Mouse (Mus musculus) heart, embryonic 16.5 days (tissue): Measurements from ENCODE around the gene Cpne5. TPM values are rescaled to one million over a fixed set of nuclear protein-coding genes. Genes with fewer than 3 reads are reported as not detected.
A peak's percentile ranks its signal among the peaks of the same experiment; 100 is the strongest.
"Not testable (repeated sequence)": the region's sequence is repeated elsewhere in the genome, so short reads cannot be mapped to it uniquely, and the experiment has no call there.

Source experiments
- ATAC-seq: fragments of 200-750 bp; cut with Nextera tagmentation; replicated peaks from 2 replicates; pipeline ENCODE4 v1.8.0; 2017; ENCODE audit warnings: moderate number of reproducible peaks; ENCODE audit not compliant: insufficient read depth, low FRiP score; ENCODE audit errors: extremely low read depth
- H3K27ac ChIP-seq: fragments of 300-500 bp; sonication (generic); 2 replicates; pipeline ENCODE4 v1.5.1; 2014; ENCODE audit warnings: mild to moderate bottlenecking, low read length, control low read depth, moderate library complexity
- H3K27me3 ChIP-seq: fragments of 300-500 bp; sonication (generic); 2 replicates; pipeline ENCODE4 v1.6.1; 2014; ENCODE audit warnings: low read length, mixed read lengths; ENCODE audit not compliant: control insufficient read depth, insufficient read depth
- H3K36me3 ChIP-seq: fragments of 300-500 bp; sonication (generic); 2 replicates; pipeline ENCODE4 v1.6.1; 2014; ENCODE audit not compliant: control insufficient read depth, insufficient read depth
- H3K4me1 ChIP-seq: fragments of 300-500 bp; sonication (generic); 2 replicates; pipeline ENCODE4 v1.6.1; 2014; ENCODE audit warnings: low read length, mixed read lengths; ENCODE audit not compliant: control insufficient read depth, insufficient read depth
- H3K4me2 ChIP-seq: fragments of 300-500 bp; sonication (generic); 2 replicates; pipeline ENCODE4 v1.6.1; 2014; ENCODE audit warnings: low read depth, mild to moderate bottlenecking, control low read depth, low read length
- H3K4me3 ChIP-seq: fragments of 300-500 bp; sonication (generic); 2 replicates; pipeline ENCODE4 v1.5.1; 2014; ENCODE audit warnings: mild to moderate bottlenecking, control low read depth, low read length
- H3K9ac ChIP-seq: fragments of 300-500 bp; sonication (generic); 2 replicates; pipeline ENCODE4 v1.6.1; 2014; ENCODE audit warnings: low read length, control low read depth
- H3K9me3 ChIP-seq: fragments of 300-500 bp; sonication (generic); replicated peaks from 2 replicates; pipeline ENCODE4 v1.6.1; 2016; ENCODE audit warnings: low read length; ENCODE audit not compliant: control insufficient read depth
- WGBS: fragments of 180-500 bp; shearing (Covaris S2); extraction: QIAGEN DNeasy Blood & Tissue Kit; methylation state at CpG from one replicate; pipeline ENCODE4 v1.1.7; 2014; 5-methylcytosine and 5-hydroxymethylcytosine counted together
- polyA plus RNA-seq: library from polyadenylated mRNA; unstranded; fragments of >200 nt; fragmentation: Nextera tagmentation; extraction: Ambion mirVana; gene quantifications from 2 replicates; pipeline ENCODE4 v1.2.1, GENCODE M21; 2015

The Cpne5 gene
- polyA plus RNA-seq, 1 experiment from 2014 or later = 13.3 TPM

DNA sequence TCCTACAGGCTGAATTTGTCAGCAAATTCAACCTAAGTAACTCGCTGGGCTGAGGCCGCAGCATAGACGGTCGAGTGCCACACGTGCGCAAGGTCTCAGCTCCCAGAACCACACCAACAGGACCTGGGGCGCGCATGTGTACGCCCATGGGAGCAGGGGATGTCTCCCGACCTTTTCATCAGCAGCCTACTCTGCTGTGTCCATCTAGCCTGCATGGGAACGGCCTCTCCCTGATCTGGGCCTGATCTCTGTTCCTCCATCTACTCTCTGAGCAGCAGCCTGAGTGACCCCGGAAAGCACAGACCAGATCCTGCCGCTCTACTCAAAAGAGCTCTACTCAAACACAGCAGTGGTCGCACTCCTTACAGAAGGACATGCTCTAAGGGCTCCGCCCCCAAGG, 22.5 kb upstream of the Cpne5 start:
- H3K4me1 ChIP-seq = peaks cover 52% of the 10 kb centered on the region
- no peak overlapping the region for H3K4me2 ChIP-seq
- H3K27ac ChIP-seq = no peak overlapping the region
- H3K9ac ChIP-seq = no peak overlapping the region
- 88% methylated on average over 15 of the region's 15 CpGs for WGBS
- no peak for ATAC-seq
- no peak overlapping the region for H3K4me3 ChIP-seq
- H3K27me3 ChIP-seq = no peaks in the 10 kb centered on the region
- H3K36me3 ChIP-seq = peaks cover 16% of the 10 kb centered on the region
- no peaks in the 10 kb centered on the region for H3K9me3 ChIP-seq

GRCm38 (mm10) chr17:29259489-29259888, 21.5 kb upstream of the Cpne5 start:
- H3K9ac ChIP-seq = no peak overlapping the region
- no peak for ATAC-seq
- 4% methylated on average over 3 of the region's 3 CpGs for WGBS
- H3K4me3 ChIP-seq = no peak overlapping the region
- no peaks in the 10 kb centered on the region for H3K9me3 ChIP-seq
- no peak overlapping the region for H3K4me2 ChIP-seq
- peaks cover 58% of the 10 kb centered on the region for H3K4me1 ChIP-seq
- peaks cover 16% of the 10 kb centered on the region for H3K36me3 ChIP-seq
- H3K27me3 ChIP-seq = no peaks in the 10 kb centered on the region
- H3K27ac ChIP-seq = peak overlapping the region; percentile 16; the same call in 1 of the 2 replicates

DNA sequence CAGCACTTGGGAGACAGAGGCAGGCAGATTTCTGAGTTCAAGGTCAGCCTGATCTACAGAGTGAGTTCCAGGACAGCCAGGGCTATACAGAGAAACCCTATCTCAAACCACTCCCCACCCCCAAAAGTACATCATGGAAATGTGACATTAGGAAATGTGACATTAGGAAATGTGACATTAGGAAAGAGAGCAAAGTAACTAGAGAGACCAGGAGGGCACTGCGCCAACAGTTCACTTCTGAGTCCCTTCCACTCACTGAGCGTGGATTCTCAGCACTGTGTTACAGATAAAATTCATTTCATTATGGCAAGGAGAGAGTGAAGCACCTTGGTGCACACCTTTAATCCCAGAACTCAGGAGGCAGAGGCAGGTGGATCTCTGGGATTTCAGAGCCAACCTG, 21.0 kb upstream of the Cpne5 start:
- H3K9ac ChIP-seq = no peak overlapping the region
- peaks cover 16% of the 10 kb centered on the region for H3K36me3 ChIP-seq
- H3K27ac ChIP-seq = peak overlapping the region; percentile 95; the same call in 1 of the 2 replicates
- WGBS = 83% methylated on average over 2 of the region's 2 CpGs
- ATAC-seq = no peak
- no peaks in the 10 kb centered on the region for H3K9me3 ChIP-seq
- H3K27me3 ChIP-seq = no peaks in the 10 kb centered on the region
- peaks cover 59% of the 10 kb centered on the region for H3K4me1 ChIP-seq
- no peak overlapping the region for H3K4me3 ChIP-seq
- H3K4me2 ChIP-seq = no peak overlapping the region

GRCm38 (mm10) chr17:29258025-29258558, 20.1 kb upstream of the Cpne5 start:
- H3K4me1 ChIP-seq = peaks cover 61% of the 10 kb centered on the region
- no peak overlapping the region for H3K4me2 ChIP-seq
- no peak for ATAC-seq
- H3K4me3 ChIP-seq = no peak overlapping the region
- H3K27ac ChIP-seq = peak overlapping the region; percentile 95
- H3K27me3 ChIP-seq = no peaks in the 10 kb centered on the region
- H3K9me3 ChIP-seq = no peaks in the 10 kb centered on the region
- H3K9ac ChIP-seq = peak overlapping the region; percentile 2; the same call in 1 of the 2 replicates
- peaks cover 16% of the 10 kb centered on the region for H3K36me3 ChIP-seq
- 71% methylated on average over 10 of the region's 10 CpGs for WGBS

DNA sequence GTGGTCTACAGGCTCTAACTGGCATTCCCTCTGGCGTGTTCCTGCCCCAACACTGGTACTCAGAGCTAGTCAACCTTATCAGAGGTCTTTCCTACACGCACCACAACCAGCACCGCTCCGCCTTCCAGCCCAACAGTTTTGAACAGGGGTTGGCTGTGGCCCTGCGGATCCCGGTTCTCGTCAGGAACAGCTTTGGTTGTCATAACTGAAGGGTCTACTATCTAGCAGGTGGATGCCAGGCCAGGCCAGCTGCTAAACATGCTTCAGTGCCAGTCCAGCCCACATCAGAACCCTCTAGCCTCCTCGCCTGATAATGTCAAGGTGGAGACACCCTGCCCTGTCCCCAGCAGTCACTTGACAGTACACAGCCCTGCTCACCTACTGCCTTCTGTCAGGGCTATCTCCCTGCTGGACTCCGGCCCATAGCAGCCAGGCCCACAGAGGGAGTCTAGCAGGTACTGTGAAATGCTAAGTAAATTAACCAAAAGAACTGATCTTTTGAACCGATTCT, 19.1 kb upstream of the Cpne5 start:
- WGBS = 40% methylated on average over 10 of the region's 10 CpGs
- Histone ChIP-seq H3K27me3 (no peaks in the 10 kb centered on the region), H3K9me3 (no peaks in the 10 kb centered on the region), H3K36me3 (peaks cover 16% of the 10 kb centered on the region), H3K27ac (peak overlapping the region; percentile 95), H3K4me2 (peak overlapping the region; percentile 49; the same call in 1 of the 2 replicates), H3K4me1 (peaks cover 63% of the 10 kb centered on the region), H3K9ac (no peak overlapping the region; the same call in 1 of the 2 replicates), H3K4me3 (no peak overlapping the region)
- peak; percentile 88 for ATAC-seq

GRCm38 (mm10) chr17:29256507-29256906, 18.5 kb upstream of the Cpne5 start:
- peak overlapping the region; percentile 95 for H3K27ac ChIP-seq
- no peak overlapping the region for H3K4me3 ChIP-seq
- H3K4me1 ChIP-seq = peaks cover 68% of the 10 kb centered on the region
- peak; percentile 10 for ATAC-seq
- H3K27me3 ChIP-seq = no peaks in the 10 kb centered on the region
- H3K4me2 ChIP-seq = peak overlapping the region; percentile 49
- 52% methylated on average over 6 of the region's 6 CpGs for WGBS
- no peaks in the 10 kb centered on the region for H3K9me3 ChIP-seq
- peak overlapping the region; percentile 59 for H3K9ac ChIP-seq
- peaks cover 16% of the 10 kb centered on the region for H3K36me3 ChIP-seq

DNA sequence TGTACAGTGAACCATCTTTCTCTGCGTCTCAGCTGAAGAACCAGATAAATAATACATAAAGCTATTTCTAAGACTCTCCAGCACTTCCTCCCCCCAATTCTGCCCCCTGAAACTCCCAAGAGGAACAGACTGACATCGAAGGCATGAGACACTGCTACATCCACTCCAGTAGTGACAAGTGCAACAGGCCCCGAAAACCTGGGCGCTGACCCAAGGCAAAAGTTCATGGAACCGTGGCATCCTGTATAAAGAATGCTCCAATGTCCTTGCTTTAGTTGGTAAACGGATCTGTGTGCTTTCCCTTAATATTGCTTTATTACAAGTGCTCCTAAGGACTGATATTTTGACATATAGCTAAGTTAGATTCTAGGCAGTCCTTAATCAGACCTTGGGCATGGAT, 16.8 kb upstream of the Cpne5 start:
- H3K9ac ChIP-seq, ATAC-seq, H3K27me3 ChIP-seq, H3K9me3 ChIP-seq, H3K4me2 ChIP-seq, H3K4me3 ChIP-seq, H3K36me3 ChIP-seq: not testable (repeated sequence)
- peaks cover 83% of the 10 kb centered on the region for H3K4me1 ChIP-seq
- peak overlapping the region; percentile 86 for H3K27ac ChIP-seq
- 80% methylated on average over 6 of the region's 6 CpGs for WGBS

GRCm38 (mm10) chr17:29253684-29254083, 15.7 kb upstream of the Cpne5 start:
- no peak overlapping the region for H3K4me2 ChIP-seq
- peaks cover 85% of the 10 kb centered on the region for H3K4me1 ChIP-seq
- peak overlapping the region; percentile 4; the same call in 1 of the 2 replicates for H3K9ac ChIP-seq
- peaks cover 9% of the 10 kb centered on the region for H3K36me3 ChIP-seq
- no peak overlapping the region for H3K4me3 ChIP-seq
- 45% methylated on average over 9 of the region's 9 CpGs for WGBS
- no peaks in the 10 kb centered on the region for H3K27me3 ChIP-seq
- H3K9me3 ChIP-seq = no peaks in the 10 kb centered on the region
- H3K27ac ChIP-seq = peak overlapping the region; percentile 86
- no peak for ATAC-seq

DNA sequence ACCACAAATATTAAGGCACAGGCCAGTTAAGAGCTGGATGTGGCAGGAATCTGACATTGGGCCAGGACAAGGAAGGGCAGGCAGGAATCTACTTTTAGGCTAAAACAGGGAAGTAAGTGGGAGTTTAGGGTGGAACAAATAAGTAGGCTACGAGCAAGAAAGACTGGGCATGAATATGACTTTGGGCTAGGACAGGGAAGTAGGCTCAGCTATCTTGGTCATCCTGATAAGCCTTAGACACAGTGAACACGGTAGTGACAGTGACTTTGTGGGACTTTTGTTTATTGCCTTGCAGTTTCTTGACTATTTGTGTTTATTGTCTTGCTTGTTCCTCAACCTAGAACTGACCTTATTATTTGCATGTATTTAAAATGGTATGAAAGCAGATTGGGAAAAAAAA, 15.3 kb upstream of the Cpne5 start:
- Histone ChIP-seq H3K4me1 (peaks cover 88% of the 10 kb centered on the region), H3K36me3 (peaks cover 4% of the 10 kb centered on the region), H3K4me2 (no peak overlapping the region), H3K27ac (peak overlapping the region; percentile 86), H3K27me3 (no peaks in the 10 kb centered on the region), H3K9ac (no peak overlapping the region), H3K4me3 (no peak overlapping the region), H3K9me3 (no peaks in the 10 kb centered on the region)
- no peak for ATAC-seq
- 59% methylated on average over 2 of the region's 2 CpGs for WGBS
